Mouse (Mus musculus) ES-E14 (cell line): ENCODE measurements around the gene Lsg1.

Experiments used
- HCFC1 ChIP-seq: IDR thresholded peaks from 2 replicates; pipeline ENCODE4 v1.6.1; 2012; ENCODE audit warnings: low read length, inconsistent platforms, borderline replicate concordance; ENCODE audit not compliant: insufficient read depth
- MAFK ChIP-seq: IDR thresholded peaks from 2 replicates; pipeline ENCODE4 v1.6.1; 2014; ENCODE audit warnings: mild to moderate bottlenecking, low read depth, low read length, inconsistent platforms; ENCODE audit not compliant: insufficient read depth
- ZNF384 ChIP-seq: IDR thresholded peaks from 2 replicates; pipeline ENCODE4 v1.6.1; 2012; ENCODE audit warnings: low read depth, low read length, inconsistent platforms

DNA sequence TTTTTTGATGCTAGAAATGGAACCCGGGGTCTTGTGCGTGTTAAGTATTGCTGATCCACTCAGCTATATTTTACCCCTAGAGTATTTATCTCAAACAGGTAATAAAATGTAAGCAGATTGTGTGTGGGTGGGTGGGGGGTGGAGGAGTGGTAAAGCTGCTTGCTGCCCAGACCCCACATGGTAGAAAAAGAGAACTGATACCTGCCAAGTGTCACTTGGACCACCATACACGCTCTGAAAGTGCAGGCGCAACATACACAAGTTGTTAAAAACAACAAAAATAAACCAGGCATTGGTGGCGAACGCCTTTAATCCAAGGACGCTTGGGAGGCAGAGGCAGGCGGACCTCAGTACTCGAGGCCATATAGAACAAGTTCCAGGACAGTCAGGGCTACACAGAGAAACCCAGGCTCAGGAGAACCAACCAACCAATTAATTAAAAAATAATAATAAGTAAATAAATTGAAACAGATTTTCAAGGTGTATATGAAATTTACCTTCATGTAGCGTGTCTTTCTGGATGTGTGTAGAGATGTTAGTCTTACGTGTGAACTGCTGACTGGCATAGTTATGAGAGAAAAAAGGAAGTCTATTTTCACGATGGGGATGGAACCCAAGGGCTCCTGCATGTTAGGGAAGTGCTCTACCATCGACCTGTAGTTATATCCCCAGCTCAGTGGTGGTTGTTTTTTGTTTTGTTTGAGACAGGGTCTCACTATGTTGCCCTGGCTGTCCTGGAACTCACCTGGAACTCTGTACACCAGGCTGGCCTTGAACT lies 75.6 kb downstream of the Lsg1 start:
- TF ChIP-seq HCFC1 (no peak), MAFK (no peak), ZNF384 (no peak)
